Mouse (Mus musculus): ENCODE data around the gene 1190002N15Rik.

- no peak for TF ChIP-seq TAL1 (IDR thresholded peaks at IDR 0.05; ENCODE audit: low read length)
- no peak for TF ChIP-seq GATA1 (IDR thresholded peaks at IDR 0.05; ENCODE audit: low read length)
Observed at GRCm38 (mm10) chr9:94567722-94568314, 29.9 kb upstream of the 1190002N15Rik start.
